Mouse (Mus musculus) CH12.LX (cell line): ENCODE results near the gene 4930572O03Rik. TPM values are rescaled to one million over a fixed set of nuclear protein-coding genes. Genes with fewer than 3 reads are reported as not detected.
A peak's percentile ranks its signal among the peaks of the same experiment; 100 is the strongest.
"Not testable (repeated sequence)": the region's sequence is repeated elsewhere in the genome, so short reads cannot be mapped to it uniquely, and the experiment has no call there.

Experiments
- DNase-seq: peaks from one replicate; pipeline ENCODE4 v3.0.0-alpha.2; 2013; ENCODE audit errors: extremely low read depth
- H3K27ac ChIP-seq: 2 replicates; pipeline ENCODE4 v1.5.1; 2012; ENCODE audit warnings: low read depth, mild to moderate bottlenecking, control low read depth, moderate library complexity; ENCODE audit not compliant: insufficient read depth
- H3K27me3 ChIP-seq: replicated peaks from 2 replicates; pipeline ENCODE3; 2012; ENCODE audit warnings: inconsistent platforms
- H3K36me3 ChIP-seq, 2 experiments: replicated peaks in 1 of 2; 2 replicates each; pipeline versions ENCODE3 to v1.6.1; 2012; ENCODE audit warnings: inconsistent platforms in 1 of 2, low read length in 1 of 2, mild to moderate bottlenecking in 1 of 2, mixed read lengths in 1 of 2, moderate library complexity in 1 of 2; ENCODE audit not compliant: control insufficient read depth in 1 of 2, insufficient read depth in 1 of 2
- H3K4me1 ChIP-seq, 2 experiments: 2 replicates each; pipeline ENCODE4 v1.6.1; 2012; ENCODE audit warnings: inconsistent platforms in 1 of 2, moderate library complexity in 1 of 2; ENCODE audit not compliant: insufficient read depth in 2 of 2, control insufficient read depth in 1 of 2
- H3K4me2 ChIP-seq: 2 replicates; pipeline ENCODE4 v1.6.1; 2012; ENCODE audit warnings: low read depth, mild to moderate bottlenecking, control low read depth; ENCODE audit not compliant: poor library complexity, insufficient read depth, severe bottlenecking
- H3K4me3 ChIP-seq, 3 experiments: fragments of 150-350 bp in 1 of 3; sonication (generic) in 1 of 3; replicated peaks in 1 of 3; 2 replicates each; pipeline versions ENCODE3 to v1.5.1; 2011 to 2012; ENCODE audit warnings: low read depth in 2 of 3, low read length in 2 of 3, mild to moderate bottlenecking in 2 of 3, moderate library complexity in 2 of 3, control low read depth in 1 of 3, improper control_type of control experiment in 1 of 3, inconsistent platforms in 1 of 3, mixed read lengths in 1 of 3; ENCODE audit not compliant: poor library complexity in 1 of 3
- H3K79me2 ChIP-seq: replicated peaks from 2 replicates; pipeline ENCODE4 v1.6.1; 2012; ENCODE audit warnings: mild to moderate bottlenecking, moderate library complexity; ENCODE audit not compliant: control insufficient read depth, poor library complexity, insufficient read depth, severe bottlenecking; ENCODE audit errors: extremely low read depth
- H3K9ac ChIP-seq: 2 replicates; pipeline ENCODE4 v1.6.1; 2012; ENCODE audit warnings: low read depth, mild to moderate bottlenecking, control low read depth, moderate library complexity; ENCODE audit not compliant: insufficient read depth
- H3K9me3 ChIP-seq: replicated peaks from 2 replicates; pipeline ENCODE3; 2012; ENCODE audit warnings: low read length, inconsistent platforms, mixed read lengths
- CTCF ChIP-seq, 2 experiments: IDR thresholded peaks in 1 of 2; conservative IDR thresholded peaks in 1 of 2; 2 replicates each; pipeline ENCODE4 v1.5.1; 2011 to 2012; ENCODE audit warnings: low read depth in 2 of 2, low read length in 2 of 2, improper control_type of control experiment in 1 of 2, inconsistent platforms in 1 of 2, mild to moderate bottlenecking in 1 of 2, moderate library complexity in 1 of 2
- RAD21 ChIP-seq: IDR thresholded peaks from 2 replicates; pipeline ENCODE4 v1.6.1; 2011; ENCODE audit warnings: low read depth, mild to moderate bottlenecking, low read length, improper control_type of control experiment, moderate library complexity
- ZNF384 ChIP-seq: IDR thresholded peaks from 2 replicates; pipeline ENCODE4 v1.6.1; 2012; ENCODE audit warnings: low read depth, low read length, improper control_type of control experiment, inconsistent platforms
- dilution Hi-C: fragments of 300-500 bp; cut with MboI; formaldehyde crosslinking; loops from 2 replicates; pipeline ENCODE4 v1.14.3; 2020; ENCODE audit warnings: low sequenced_read_pairs; ENCODE audit not compliant: extremely low pct_unique_long_range_greater_than_20kb, extremely low pct_ligation_motif_present
- in situ Hi-C: fragments of 300-500 bp; cut with MboI; formaldehyde crosslinking; loops from 3 replicates; pipeline ENCODE4 v1.14.3; 2019; ENCODE audit warnings: low sequenced_read_pairs, low pct_ligation_motif_present, low pct_unique_long_range_greater_than_20kb, mixed read lengths
- polyA plus RNA-seq: library from polyadenylated mRNA; unstranded; fragments of >175 nt; gene quantifications from 2 replicates; pipeline ENCODE4 v1.2.1, GENCODE M21; 2012; ENCODE audit warnings: low read depth; ENCODE audit not compliant: insufficient read length
- total RNA-seq, 2 experiments: library from RNA; depleted of rRNA; stranded (reverse); fragments of 300-350 nt in 1 of 2; fragments of >200 nt in 1 of 2; gene quantifications; 2 replicates each; pipeline ENCODE4 v1.2.3; 2012 to 2014

4930572O03Rik gene
- total and polyA plus RNA-seq, 3 experiments: not detected

DNA sequence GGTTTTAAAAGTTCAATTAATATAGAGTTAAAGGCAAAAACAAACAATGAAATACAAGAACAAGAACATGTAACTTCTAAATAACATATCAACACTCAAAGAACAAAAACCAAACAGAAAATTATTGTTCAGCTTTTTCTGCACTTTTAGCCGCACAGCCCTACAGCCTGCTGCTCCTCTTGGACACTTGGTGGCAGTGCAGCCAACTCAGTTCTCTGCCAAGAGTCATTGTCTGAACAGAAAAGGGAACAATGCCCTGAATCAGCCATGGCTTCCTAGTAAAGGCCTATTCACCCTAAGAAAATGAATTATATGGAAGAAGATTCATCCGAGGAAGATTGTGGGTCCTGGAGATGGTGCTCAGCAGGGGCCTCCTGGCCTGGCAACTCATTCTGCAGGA lies 4.5 kb downstream of the 4930572O03Rik start:
- DNase-seq: peak; percentile 42
- in situ Hi-C loops, H3K4me1 ChIP-seq, dilution Hi-C loops, H3K27me3 ChIP-seq, H3K79me2 ChIP-seq, H3K9me3 ChIP-seq, H3K9ac ChIP-seq, H3K27ac ChIP-seq, H3K4me3 ChIP-seq, H3K36me3 ChIP-seq, H3K4me2 ChIP-seq: not testable (repeated sequence)
- peak in 1 of 2 experiments; percentile 34; a peak in 2 of 4 replicates for TF ChIP-seq CTCF (conservative IDR thresholded peaks at IDR 0.05 in 1 of 2, IDR thresholded peaks at IDR 0.05 in 1 of 2; ENCODE audit: low read depth in 2 of 2, low read length in 2 of 2)

DNA sequence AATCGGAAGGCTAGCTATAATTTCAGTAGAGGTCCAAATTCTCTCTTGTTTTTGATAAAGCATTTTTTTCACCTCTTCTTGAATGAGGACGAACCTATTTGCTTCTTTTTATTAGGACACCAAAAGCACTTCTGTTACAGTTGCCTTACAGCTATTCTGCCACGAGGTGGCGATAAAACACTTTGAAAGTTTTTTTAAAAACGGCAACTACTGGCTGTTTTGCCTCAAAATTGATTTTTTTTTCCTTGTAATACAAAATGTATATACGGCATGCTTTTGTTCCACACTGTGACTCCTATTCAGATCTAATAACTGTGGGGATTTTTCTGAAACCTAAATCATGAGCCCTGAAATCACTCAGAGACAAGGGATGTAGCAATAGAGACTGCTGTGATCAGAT lies 11.2 kb downstream of the 4930572O03Rik start:
- H3K79me2 ChIP-seq, in situ Hi-C loops, dilution Hi-C loops: not testable (repeated sequence)

DNA sequence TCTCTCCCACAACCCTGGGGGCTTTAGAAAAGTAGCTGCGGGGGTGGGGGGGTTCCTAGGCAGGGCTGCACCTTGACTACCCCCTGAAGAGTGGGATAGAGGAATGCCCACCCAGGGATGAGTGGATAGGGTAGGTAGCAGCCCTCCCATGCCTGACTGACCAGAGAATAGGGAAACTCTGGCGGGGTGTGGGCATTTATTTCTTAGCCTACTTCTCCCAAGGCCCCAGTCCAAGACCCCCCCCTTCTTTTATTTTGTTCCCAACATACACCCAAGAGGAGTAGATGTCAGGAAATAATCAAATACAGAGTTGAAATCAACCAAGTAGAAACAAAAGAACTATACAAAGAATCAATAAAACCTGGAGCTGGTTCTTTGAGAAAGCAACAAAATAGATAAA lies 19.2 kb downstream of the 4930572O03Rik start:
- H3K27ac ChIP-seq, H3K9ac ChIP-seq, H3K9me3 ChIP-seq, H3K27me3 ChIP-seq, dilution Hi-C loops, H3K79me2 ChIP-seq, H3K4me1 ChIP-seq, H3K4me3 ChIP-seq, H3K36me3 ChIP-seq, H3K4me2 ChIP-seq, in situ Hi-C loops, DNase-seq: not testable (repeated sequence)

More for the DNA sequence above, 11.2 kb downstream of the 4930572O03Rik start:
- not testable (repeated sequence) for H3K27me3 ChIP-seq, H3K9ac ChIP-seq, H3K4me2 ChIP-seq, H3K4me3 ChIP-seq, DNase-seq, H3K27ac ChIP-seq, H3K36me3 ChIP-seq, H3K9me3 ChIP-seq, H3K4me1 ChIP-seq
- peak in 1 of 2 experiments; percentile 9; a peak in 1 of 4 replicates for TF ChIP-seq CTCF (conservative IDR thresholded peaks at IDR 0.05 in 1 of 2, IDR thresholded peaks at IDR 0.05 in 1 of 2; ENCODE audit: low read depth in 2 of 2, low read length in 2 of 2)
- peak; percentile 37; the same call in 1 of the 2 replicates for TF ChIP-seq ZNF384
- TF ChIP-seq, all 38 proteins: peak for 2; not testable (repeated sequence) for 36

DNA sequence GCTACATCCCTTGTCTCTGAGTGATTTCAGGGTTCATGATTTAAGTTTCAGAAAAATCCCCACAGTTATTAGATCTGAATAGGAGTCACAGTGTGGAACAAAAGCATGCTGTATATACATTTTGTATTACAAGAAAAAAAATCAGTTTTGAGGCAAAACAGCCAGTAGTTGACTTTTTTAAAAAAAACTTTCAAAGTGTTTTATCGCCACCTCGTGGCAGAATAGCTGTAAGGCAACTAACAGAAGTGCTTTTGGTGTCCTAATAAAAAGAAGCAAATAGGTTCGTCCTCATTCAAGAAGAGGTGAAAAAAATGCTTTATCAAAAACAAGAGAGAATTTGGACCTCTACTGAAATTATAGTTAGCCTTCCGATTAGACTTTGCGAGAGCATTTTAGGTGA lies 26.8 kb downstream of the 4930572O03Rik start:
- H3K36me3 ChIP-seq, H3K4me2 ChIP-seq, H3K27ac ChIP-seq, H3K4me1 ChIP-seq, H3K4me3 ChIP-seq, in situ Hi-C loops, H3K9ac ChIP-seq, dilution Hi-C loops, H3K27me3 ChIP-seq, H3K79me2 ChIP-seq, H3K9me3 ChIP-seq: not testable (repeated sequence)
- peak; percentile 18 for DNase-seq
- TF ChIP-seq RAD21: peak; percentile 13
- TF ChIP-seq ZNF384: peak; percentile 64
- TF ChIP-seq CTCF (conservative IDR thresholded peaks at IDR 0.05 in 1 of 2, IDR thresholded peaks at IDR 0.05 in 1 of 2; ENCODE audit: low read depth in 2 of 2, low read length in 2 of 2): peak in 1 of 2 experiments; percentile 37; a peak in 2 of 4 replicates
